In genomic region chr2:137808401-137809230, GRCm38 (mm10) we compare ENCODE assay signal across 13 mouse cellular contexts.
A peak's percentile ranks its signal among the peaks of the same experiment; 100 is the strongest.
DNase-seq lines count a peak whose midpoint lies in the region; ATAC-seq lines count a peak whose summit lies in the region.
"Had no signal": no experiment of that assay in that cellular context is flagged by ENCODE, and none has a peak within 500 bp of the region (broad histone marks: within the 10 kb centered on the region; RNA-seq: fewer than 3 reads in every experiment).

No protein-coding gene starts in this region.

- DNase-seq in embryo, embryonic 10.5 days (ENCODE audit: low spot score), result peak; percentile 36
- peak; percentile 29 for DNase-seq in neural tube, embryonic 11.5 days (ENCODE audit: low spot score)
- DNase-seq in adrenal gland, postnatal 4 days (ENCODE audit: low spot score in 2 of 2), result no peak
- no peak for DNase-seq in spleen, postnatal 36 days (ENCODE audit: low spot score in 2 of 2)
- DNase-seq in limb, embryonic 10.5 days (ENCODE audit: low spot score), result no peak
- DNase-seq in urinary bladder, postnatal 4 days (ENCODE audit: low spot score in 2 of 2), result no peak
- DNase-seq: kidney, adult 11 months; thymus, adult 2 months had no signal

- ATAC-seq in forebrain, embryonic 12.5 days (ENCODE audit: low FRiP score), result peak; percentile 93
- peak; percentile 76 for ATAC-seq in hindbrain, embryonic 16.5 days
- peak; percentile 52 for ATAC-seq in neural tube, embryonic 11.5 days (ENCODE audit: insufficient read depth, low FRiP score, low TSS enrichment)
- ATAC-seq: CD4-positive, CD25-positive, alpha-beta regulatory T cell, adult 4 months; Patski had no signal

- H3K4me2 ChIP-seq in forebrain, embryonic 12.5 days, result peak overlapping the region; percentile 38
- H3K4me2 ChIP-seq in hindbrain, embryonic 16.5 days (ENCODE audit: low read length), result peak overlapping the region; percentile 53
- peak overlapping the region; percentile 25; the same call in 1 of the 2 replicates for H3K4me2 ChIP-seq in neural tube, embryonic 11.5 days (ENCODE audit: low read depth)
- H3K4me2 ChIP-seq: liver, embryonic 15.5 days had no signal

- no peaks in the 10 kb centered on the region for H3K9me3 ChIP-seq in forebrain, embryonic 12.5 days
- H3K9me3 ChIP-seq in hindbrain, embryonic 16.5 days (ENCODE audit: control insufficient read depth, low read length), result no peaks in the 10 kb centered on the region
- no peaks in the 10 kb centered on the region for H3K9me3 ChIP-seq in neural tube, embryonic 11.5 days (ENCODE audit: control insufficient read depth, low read length)
- no peaks in the 10 kb centered on the region for H3K9me3 ChIP-seq in limb, embryonic 10.5 days (replicated peaks)
- H3K9me3 ChIP-seq: liver, embryonic 15.5 days had no signal

- H3K36me3 ChIP-seq in forebrain, embryonic 12.5 days (replicated peaks), result no peaks in the 10 kb centered on the region
- H3K36me3 ChIP-seq in hindbrain, embryonic 16.5 days (ENCODE audit: control insufficient read depth, insufficient read depth, low read length), result no peaks in the 10 kb centered on the region
- H3K36me3 ChIP-seq in neural tube, embryonic 11.5 days (ENCODE audit: control insufficient read depth, insufficient read depth, low read length), result no peaks in the 10 kb centered on the region
- no peaks in the 10 kb centered on the region for H3K36me3 ChIP-seq in limb, embryonic 10.5 days
- H3K36me3 ChIP-seq: liver, embryonic 15.5 days had no signal

- H3K27ac ChIP-seq in forebrain, embryonic 12.5 days, result peak overlapping the region; percentile 73
- H3K27ac ChIP-seq in hindbrain, embryonic 16.5 days (ENCODE audit: low read depth, low read length), result peak overlapping the region; percentile 51
- H3K27ac ChIP-seq in neural tube, embryonic 11.5 days (ENCODE audit: low read depth, low read length), result no peak overlapping the region
- H3K27ac ChIP-seq in limb, embryonic 10.5 days, result no peak overlapping the region
- H3K27ac ChIP-seq: liver, embryonic 15.5 days had no signal

- 23% methylated on average over 13 of the region's 13 CpGs for WGBS in forebrain, embryonic 12.5 days
- 29% methylated on average over 13 of the region's 13 CpGs for WGBS in hindbrain, embryonic 16.5 days
- 48% methylated on average over 13 of the region's 13 CpGs for WGBS in neural tube, embryonic 11.5 days
- 93% methylated on average over 13 of the region's 13 CpGs for WGBS in limb, embryonic 10.5 days

- H3K27me3 ChIP-seq in forebrain, embryonic 12.5 days, result no peaks in the 10 kb centered on the region
- no peaks in the 10 kb centered on the region for H3K27me3 ChIP-seq in hindbrain, embryonic 16.5 days (replicated peaks; ENCODE audit: control insufficient read depth, insufficient read depth, low read length)
- no peaks in the 10 kb centered on the region for H3K27me3 ChIP-seq in neural tube, embryonic 11.5 days (ENCODE audit: control insufficient read depth, insufficient read depth, low read length)
- H3K27me3 ChIP-seq in limb, embryonic 10.5 days (ENCODE audit: low read depth, poor library complexity, severe bottlenecking), result no peaks in the 10 kb centered on the region
- H3K27me3 ChIP-seq: liver, embryonic 15.5 days had no signal

- no peak overlapping the region; the same call in 1 of the 2 replicates for H3K4me3 ChIP-seq in forebrain, embryonic 12.5 days (replicated peaks)
- H3K4me3 ChIP-seq in hindbrain, embryonic 16.5 days (ENCODE audit: low read length), result peak overlapping the region; percentile 27
- no peak overlapping the region for H3K4me3 ChIP-seq in neural tube, embryonic 11.5 days (ENCODE audit: low read depth, low read length)
- no peak overlapping the region for H3K4me3 ChIP-seq in limb, embryonic 10.5 days
- H3K4me3 ChIP-seq: liver, embryonic 15.5 days had no signal

- peaks cover 6% of the 10 kb centered on the region for H3K4me1 ChIP-seq in forebrain, embryonic 12.5 days
- H3K4me1 ChIP-seq in hindbrain, embryonic 16.5 days (ENCODE audit: control insufficient read depth, insufficient read depth, low read depth, low read length), result peaks cover 7% of the 10 kb centered on the region
- no peaks in the 10 kb centered on the region for H3K4me1 ChIP-seq in neural tube, embryonic 11.5 days (ENCODE audit: control insufficient read depth, insufficient read depth, low read length)
- H3K4me1 ChIP-seq in limb, embryonic 10.5 days, result no peaks in the 10 kb centered on the region
- H3K4me1 ChIP-seq: liver, embryonic 15.5 days had no signal

- no peak overlapping the region for H3K9ac ChIP-seq in forebrain, embryonic 12.5 days
- peak overlapping the region; percentile 48 for H3K9ac ChIP-seq in hindbrain, embryonic 16.5 days (ENCODE audit: low read depth, low read length)
- 0 out of 2 replicates have a peak overlapping the region, but pooled peaks have one; percentile 7 for H3K9ac ChIP-seq in neural tube, embryonic 11.5 days (ENCODE audit: low read length)
- H3K9ac ChIP-seq: liver, embryonic 15.5 days had no signal

Comparison
In these comparisons a context has a peak if more than half of its experiments do, and no peak if none do; other contexts are left out.
1. DNase-seq: peak in embryo, embryonic 10.5 days (single experiment) and neural tube, embryonic 11.5 days (single experiment); none in adrenal gland, postnatal 4 days (0 of 2), spleen, postnatal 36 days (0 of 2), limb, embryonic 10.5 days (single experiment) and urinary bladder, postnatal 4 days (0 of 2).
2. H3K27ac ChIP-seq: peak in forebrain, embryonic 12.5 days (single experiment) and hindbrain, embryonic 16.5 days (single experiment); none in neural tube, embryonic 11.5 days (single experiment) and limb, embryonic 10.5 days (single experiment).
3. Peak in every context shown above with its lines, with median percentiles within 50 percentile points of each other: ATAC-seq and H3K4me2 ChIP-seq.